Mouse (Mus musculus): ENCODE measurements at regions not wholly inside any gene's neighbourhood (a gene's known extent, or its start where the extent isn't known, plus 50 kb on each side); places are given as distances from the start of the nearest gene placed in this dataset.
A peak's percentile ranks its signal among the peaks of the same experiment; 100 is the strongest.

GRCm38 (mm10) chr12:107713191-107713590, 224.8 kb downstream of the 3110018I06Rik start:
- no peak for ATAC-seq (replicated peaks; ENCODE audit: insufficient number of reproducible peaks, low FRiP score, low TSS enrichment, low read depth)
- Histone ChIP-seq H3K4me3 (ENCODE audit: low read depth, low read length) (no peak overlapping the region), H3K4me1 (ENCODE audit: control insufficient read depth, insufficient read depth, low read length) (peaks cover 6% of the 10 kb centered on the region), H3K27me3 (ENCODE audit: control insufficient read depth, insufficient read depth, low read length) (no peaks in the 10 kb centered on the region), H3K4me2 (ENCODE audit: low read depth, low read length) (no peak overlapping the region), H3K9ac (replicated peaks; ENCODE audit: low read length) (no peak overlapping the region), H3K36me3 (replicated peaks; ENCODE audit: control insufficient read depth, insufficient read depth, low read depth, low read length) (no peaks in the 10 kb centered on the region), H3K27ac (replicated peaks; ENCODE audit: low read depth, low read length) (no peak overlapping the region), H3K9me3 (replicated peaks; ENCODE audit: control insufficient read depth, low read length) (no peaks in the 10 kb centered on the region)
- 51% methylated on average over 14 of the region's 14 CpGs for whole genome bisulfite sequencing
- no peak for DNase-seq (ENCODE audit: low spot score)

- ATAC-seq (replicated peaks; ENCODE audit: insufficient number of reproducible peaks, low FRiP score, low TSS enrichment, low read depth): no peak
- no peak for DNase-seq (ENCODE audit: low spot score)
- no peaks in the 10 kb centered on the region for H3K9me3 ChIP-seq (replicated peaks; ENCODE audit: control insufficient read depth, low read length)
- H3K27me3 ChIP-seq (ENCODE audit: control insufficient read depth, insufficient read depth, low read length): no peaks in the 10 kb centered on the region
- no peak overlapping the region for H3K27ac ChIP-seq (replicated peaks; ENCODE audit: low read depth, low read length)
- no peak overlapping the region for H3K9ac ChIP-seq (replicated peaks; ENCODE audit: low read length)
- H3K36me3 ChIP-seq (replicated peaks; ENCODE audit: control insufficient read depth, insufficient read depth, low read depth, low read length): no peaks in the 10 kb centered on the region
- H3K4me2 ChIP-seq (ENCODE audit: low read depth, low read length): no peak overlapping the region
- 89% methylated on average over 2 of the region's 2 CpGs for WGBS
- peaks cover 6% of the 10 kb centered on the region for H3K4me1 ChIP-seq (ENCODE audit: control insufficient read depth, insufficient read depth, low read length)
- H3K4me3 ChIP-seq (ENCODE audit: low read depth, low read length): no peak overlapping the region
These were observed 226.4 kb downstream of the 3110018I06Rik start for GRCm38 (mm10) chr12:107714846-107715245.

GRCm38 (mm10) chr12:107715871-107716270, 227.4 kb downstream of the 3110018I06Rik start:
- no peak for ATAC-seq (replicated peaks; ENCODE audit: insufficient number of reproducible peaks, low FRiP score, low TSS enrichment, low read depth)
- H3K9ac ChIP-seq (replicated peaks; ENCODE audit: low read length): no peak overlapping the region
- no peak for DNase-seq (ENCODE audit: low spot score)
- no peaks in the 10 kb centered on the region for H3K9me3 ChIP-seq (replicated peaks; ENCODE audit: control insufficient read depth, low read length)
- WGBS: 72% methylated on average over 6 of the region's 6 CpGs
- no peaks in the 10 kb centered on the region for H3K27me3 ChIP-seq (ENCODE audit: control insufficient read depth, insufficient read depth, low read length)
- H3K36me3 ChIP-seq (replicated peaks; ENCODE audit: control insufficient read depth, insufficient read depth, low read depth, low read length): no peaks in the 10 kb centered on the region
- H3K4me3 ChIP-seq (ENCODE audit: low read depth, low read length): no peak overlapping the region
- H3K4me2 ChIP-seq (ENCODE audit: low read depth, low read length): no peak overlapping the region
- peaks cover 6% of the 10 kb centered on the region for H3K4me1 ChIP-seq (ENCODE audit: control insufficient read depth, insufficient read depth, low read length)
- H3K27ac ChIP-seq (replicated peaks; ENCODE audit: low read depth, low read length): no peak overlapping the region

GRCm38 (mm10) chr12:107720941-107721340, 232.5 kb downstream of the 3110018I06Rik start:
- H3K27me3 ChIP-seq (ENCODE audit: control insufficient read depth, insufficient read depth, low read length): no peaks in the 10 kb centered on the region
- no peak overlapping the region for H3K27ac ChIP-seq (replicated peaks; ENCODE audit: low read depth, low read length)
- DNase-seq (ENCODE audit: low spot score): no peak
- H3K9ac ChIP-seq (replicated peaks; ENCODE audit: low read length): no peak overlapping the region
- no peak overlapping the region for H3K4me3 ChIP-seq (ENCODE audit: low read depth, low read length)
- H3K9me3 ChIP-seq (replicated peaks; ENCODE audit: control insufficient read depth, low read length): no peaks in the 10 kb centered on the region
- no peaks in the 10 kb centered on the region for H3K36me3 ChIP-seq (replicated peaks; ENCODE audit: control insufficient read depth, insufficient read depth, low read depth, low read length)
- no peak overlapping the region for H3K4me2 ChIP-seq (ENCODE audit: low read depth, low read length)
- H3K4me1 ChIP-seq (ENCODE audit: control insufficient read depth, insufficient read depth, low read length): peaks cover 6% of the 10 kb centered on the region
- WGBS: 60% methylated on average over 6 of the region's 6 CpGs
- ATAC-seq (replicated peaks; ENCODE audit: insufficient number of reproducible peaks, low FRiP score, low TSS enrichment, low read depth): no peak

GRCm38 (mm10) chr12:107723062-107723859, 234.8 kb downstream of the 3110018I06Rik start:
- Histone ChIP-seq H3K9ac (replicated peaks; ENCODE audit: low read length) (no peak overlapping the region), H3K4me2 (ENCODE audit: low read depth, low read length) (no peak overlapping the region), H3K27ac (replicated peaks; ENCODE audit: low read depth, low read length) (peak overlapping the region; percentile 61), H3K4me3 (ENCODE audit: low read depth, low read length) (no peak overlapping the region), H3K4me1 (ENCODE audit: control insufficient read depth, insufficient read depth, low read length) (peaks cover 4% of the 10 kb centered on the region), H3K27me3 (ENCODE audit: control insufficient read depth, insufficient read depth, low read length) (no peaks in the 10 kb centered on the region), H3K36me3 (replicated peaks; ENCODE audit: control insufficient read depth, insufficient read depth, low read depth, low read length) (no peaks in the 10 kb centered on the region), H3K9me3 (replicated peaks; ENCODE audit: control insufficient read depth, low read length) (no peaks in the 10 kb centered on the region)
- ATAC-seq (replicated peaks; ENCODE audit: insufficient number of reproducible peaks, low FRiP score, low TSS enrichment, low read depth) (peak; percentile 70; the same call in 1 of the 2 replicates), DNase-seq (ENCODE audit: low spot score) (peak; percentile 83)
- WGBS: 55% methylated on average over 9 of the region's 9 CpGs

- Histone ChIP-seq H3K36me3 (replicated peaks; ENCODE audit: control insufficient read depth, insufficient read depth, low read depth, low read length) (no peaks in the 10 kb centered on the region), H3K4me1 (ENCODE audit: control insufficient read depth, insufficient read depth, low read length) (peaks cover 4% of the 10 kb centered on the region; the same call in 1 of the 2 replicates), H3K4me2 (ENCODE audit: low read depth, low read length) (no peak overlapping the region; the same call in 1 of the 2 replicates), H3K9me3 (replicated peaks; ENCODE audit: control insufficient read depth, low read length) (no peaks in the 10 kb centered on the region), H3K4me3 (ENCODE audit: low read depth, low read length) (no peak overlapping the region), H3K27me3 (ENCODE audit: control insufficient read depth, insufficient read depth, low read length) (no peaks in the 10 kb centered on the region), H3K27ac (replicated peaks; ENCODE audit: low read depth, low read length) (peak overlapping the region; percentile 61; the same call in 1 of the 2 replicates), H3K9ac (replicated peaks; ENCODE audit: low read length) (no peak overlapping the region)
- ATAC-seq (replicated peaks; ENCODE audit: insufficient number of reproducible peaks, low FRiP score, low TSS enrichment, low read depth) (no peak), DNase-seq (ENCODE audit: low spot score) (no peak)
- WGBS: 50% methylated on average over 14 of the region's 14 CpGs
These were observed 235.5 kb downstream of the 3110018I06Rik start for GRCm38 (mm10) chr12:107723860-107724320.

GRCm38 (mm10) chr12:107724467-107724866, 236.0 kb downstream of the 3110018I06Rik start:
- 31% methylated on average over 8 of the region's 8 CpGs for WGBS
- no peak overlapping the region for H3K9ac ChIP-seq (replicated peaks; ENCODE audit: low read length)
- no peak overlapping the region for H3K4me2 ChIP-seq (ENCODE audit: low read depth, low read length)
- DNase-seq (ENCODE audit: low spot score) (no peak), ATAC-seq (replicated peaks; ENCODE audit: insufficient number of reproducible peaks, low FRiP score, low TSS enrichment, low read depth) (peak; percentile 51; the same call in 1 of the 2 replicates)
- no peaks in the 10 kb centered on the region for H3K36me3 ChIP-seq (replicated peaks; ENCODE audit: control insufficient read depth, insufficient read depth, low read depth, low read length)
- no peak overlapping the region for H3K27ac ChIP-seq (replicated peaks; ENCODE audit: low read depth, low read length)
- H3K9me3 ChIP-seq (replicated peaks; ENCODE audit: control insufficient read depth, low read length): no peaks in the 10 kb centered on the region
- no peaks in the 10 kb centered on the region for H3K27me3 ChIP-seq (ENCODE audit: control insufficient read depth, insufficient read depth, low read length)
- peaks cover 4% of the 10 kb centered on the region; the same call in 1 of the 2 replicates for H3K4me1 ChIP-seq (ENCODE audit: control insufficient read depth, insufficient read depth, low read length)
- no peak overlapping the region for H3K4me3 ChIP-seq (ENCODE audit: low read depth, low read length)

- WGBS: 68% methylated on average over 6 of the region's 6 CpGs
- Histone ChIP-seq H3K27ac (replicated peaks; ENCODE audit: low read depth, low read length) (no peak overlapping the region), H3K4me2 (ENCODE audit: low read depth, low read length) (no peak overlapping the region), H3K9ac (replicated peaks; ENCODE audit: low read length) (no peak overlapping the region), H3K4me1 (ENCODE audit: control insufficient read depth, insufficient read depth, low read length) (no peaks in the 10 kb centered on the region), H3K36me3 (replicated peaks; ENCODE audit: control insufficient read depth, insufficient read depth, low read depth, low read length) (no peaks in the 10 kb centered on the region), H3K9me3 (replicated peaks; ENCODE audit: control insufficient read depth, low read length) (no peaks in the 10 kb centered on the region), H3K27me3 (ENCODE audit: control insufficient read depth, insufficient read depth, low read length) (no peaks in the 10 kb centered on the region), H3K4me3 (ENCODE audit: low read depth, low read length) (no peak overlapping the region)
- ATAC-seq (replicated peaks; ENCODE audit: insufficient number of reproducible peaks, low FRiP score, low TSS enrichment, low read depth) (no peak), DNase-seq (ENCODE audit: low spot score) (no peak)
These were observed 240.4 kb downstream of the 3110018I06Rik start for GRCm38 (mm10) chr12:107728865-107729264.

Data from embryonic facial prominence, embryonic 11.5 days (tissue).